Mouse (Mus musculus) liver, adult 2 months (tissue): ENCODE measurements around the gene Mrps34. TPM values are rescaled to one million over a fixed set of nuclear protein-coding genes. Genes with fewer than 3 reads are reported as not detected.

Experiments used
- DNase-seq: peaks from one replicate; pipeline ENCODE4 v3.0.0-alpha.2; 2011; ENCODE audit warnings: low read depth, low spot score; ENCODE audit errors: extremely low read depth
- H3K27ac ChIP-seq: fragments of 200-500 bp; replicated peaks from 2 replicates; pipeline ENCODE4 v1.5.1; 2012; ENCODE audit warnings: low read depth, mild to moderate bottlenecking, control low read depth, inconsistent platforms, low read length; ENCODE audit not compliant: insufficient read depth
- H3K27me3 ChIP-seq: fragments of 200-500 bp; 2 replicates; pipeline ENCODE4 v1.6.1; 2012; ENCODE audit warnings: mild to moderate bottlenecking, moderate library complexity, low read length, inconsistent platforms; ENCODE audit not compliant: control insufficient read depth, insufficient read depth
- H3K36me3 ChIP-seq: fragments of 200-500 bp; 2 replicates; pipeline ENCODE4 v1.6.1; 2012; ENCODE audit warnings: low read length, inconsistent platforms; ENCODE audit not compliant: control insufficient read depth, insufficient read depth
- H3K4me1 ChIP-seq: fragments of 200-500 bp; 2 replicates; pipeline ENCODE4 v1.6.1; 2011; ENCODE audit warnings: low read length; ENCODE audit not compliant: control insufficient read depth, insufficient read depth
- H3K4me3 ChIP-seq: fragments of 200-500 bp; 2 replicates; pipeline ENCODE4 v1.5.1; 2011; ENCODE audit warnings: low read depth, mild to moderate bottlenecking, control low read depth, low read length, moderate library complexity; ENCODE audit not compliant: insufficient read depth
- H3K79me2 ChIP-seq: fragments of 200-500 bp; 2 replicates; pipeline ENCODE4 v1.6.1; 2012; ENCODE audit warnings: inconsistent platforms, mild to moderate bottlenecking, low read length, moderate library complexity; ENCODE audit not compliant: control insufficient read depth, insufficient read depth
- H3K9ac ChIP-seq: fragments of 200-500 bp; 2 replicates; pipeline ENCODE4 v1.6.1; 2012; ENCODE audit warnings: low read depth, mild to moderate bottlenecking, control low read depth, inconsistent platforms, low read length
- CTCF ChIP-seq: fragments of 200-500 bp; IDR thresholded peaks from 2 replicates; pipeline ENCODE4 v1.5.1; 2011; ENCODE audit warnings: low read depth, low read length, control low read depth
- POLR2A ChIP-seq: fragments of 200-500 bp; IDR thresholded peaks from 2 replicates; pipeline ENCODE4 v1.6.1; 2011; ENCODE audit warnings: low read length, control low read depth; ENCODE audit not compliant: insufficient read depth; ENCODE audit errors: extremely low read depth
- WGBS: fragments of 180-500 bp; shearing (Covaris S2); methylation state at CpG from one replicate; pipeline ENCODE4 v1.1.7; 2018; 5-methylcytosine and 5-hydroxymethylcytosine counted together
- polyA plus RNA-seq: library from polyadenylated mRNA; depleted of rRNA; stranded (reverse); fragments of >200 nt; gene quantifications from 2 replicates; pipeline ENCODE4 v1.2.3, GENCODE M21; 2012; rRNA removed
- total RNA-seq: library from RNA; depleted of rRNA; stranded (reverse); fragments of >200 nt; gene quantifications from 2 replicates; pipeline ENCODE4 v1.2.3, GENCODE M21; 2014; rRNA removed

The Mrps34 gene
- total RNA-seq (47.5 and 53.7 TPM in 2 replicates), polyA plus RNA-seq (124 and 149 TPM in 2 replicates)

DNA sequence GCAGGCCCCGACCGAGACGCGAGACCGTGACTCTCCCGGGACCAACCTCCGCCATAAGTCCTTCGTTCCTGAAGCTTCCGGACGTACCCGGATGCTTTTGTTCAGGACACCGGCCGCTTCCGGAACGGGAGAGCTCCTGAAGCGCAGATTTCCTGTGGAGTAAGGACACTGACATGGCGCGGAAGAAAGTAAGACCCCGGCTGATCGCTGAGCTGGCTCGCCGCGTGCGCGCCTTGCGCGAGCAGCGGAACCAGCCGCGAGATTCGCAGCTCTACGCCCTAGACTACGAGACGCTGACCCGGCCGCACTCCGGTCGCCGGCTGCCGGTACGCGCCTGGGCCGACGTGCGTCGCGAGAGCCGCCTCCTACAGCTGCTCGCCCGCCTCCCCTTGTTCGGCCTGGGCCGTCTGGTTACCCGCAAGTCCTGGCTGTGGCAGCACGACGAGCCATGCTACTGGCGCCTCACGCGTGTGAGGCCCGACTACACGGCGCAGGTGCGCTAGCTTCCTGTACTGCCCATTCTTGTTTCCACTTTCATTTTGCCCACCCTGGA is at the start of gene Mrps34, which contains the start of gene Eme2:
Gene Mrps34 (plus strand): TSS at position 122 of the 553 bp plus-strand sequence.
Gene Eme2 (minus strand): TSS at position 93 of the 553 bp plus-strand sequence.
- Histone ChIP-seq H3K4me1 (peaks cover 20% of the 10 kb centered on the region), H3K4me3 (peak within 1 kb of the TSS; percentile 74), H3K27me3 (no peaks in the 10 kb centered on the region), H3K79me2 (peaks cover 17% of the 10 kb centered on the region; the same call in 1 of the 2 replicates), H3K9ac (peak within 1 kb of the TSS; percentile 90), H3K27ac (peak within 1 kb of the TSS; percentile 73), H3K36me3 (peaks cover 4% of the 10 kb centered on the region; the same call in 1 of the 2 replicates)
- peak; percentile 84 for DNase-seq
- TF ChIP-seq CTCF (no peak), POLR2A (peak; percentile 65; the same call in 1 of the 2 replicates)
- WGBS: under 1% methylated on average over 62 of the region's 62 CpGs

DNA sequence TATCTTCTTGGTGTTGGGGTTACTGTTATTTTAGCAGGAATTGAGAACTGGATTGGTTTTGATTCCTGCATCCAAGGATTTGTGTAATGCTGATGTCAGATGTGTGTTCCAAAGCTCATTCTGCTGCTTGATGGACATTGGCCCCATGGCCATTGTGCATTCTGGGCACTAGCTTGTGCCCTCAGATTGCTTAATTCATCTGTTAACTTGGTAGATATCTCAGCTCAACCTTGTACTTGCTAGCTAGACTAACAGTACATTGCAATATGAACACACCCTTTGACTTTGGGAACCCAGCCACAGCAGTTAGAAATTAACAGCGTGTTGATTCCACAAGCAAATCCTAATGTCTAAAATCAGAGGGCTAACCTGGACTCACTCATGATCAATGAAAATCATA is 47.5 kb upstream of the Mrps34 start:
- Histone ChIP-seq H3K4me3 (no peak overlapping the region), H3K27me3 (no peaks in the 10 kb centered on the region), H3K27ac (peak overlapping the region; percentile 91), H3K4me1 (peaks cover 4% of the 10 kb centered on the region), H3K36me3 (no peaks in the 10 kb centered on the region; the same call in 1 of the 2 replicates), H3K79me2 (peaks cover 13% of the 10 kb centered on the region; the same call in 1 of the 2 replicates), H3K9ac (no peak overlapping the region)
- peak; percentile 100 for DNase-seq
- WGBS: 15% methylated on average over 1 of the region's 1 CpGs
- TF ChIP-seq POLR2A: no peak
- TF ChIP-seq CTCF: no peak

DNA sequence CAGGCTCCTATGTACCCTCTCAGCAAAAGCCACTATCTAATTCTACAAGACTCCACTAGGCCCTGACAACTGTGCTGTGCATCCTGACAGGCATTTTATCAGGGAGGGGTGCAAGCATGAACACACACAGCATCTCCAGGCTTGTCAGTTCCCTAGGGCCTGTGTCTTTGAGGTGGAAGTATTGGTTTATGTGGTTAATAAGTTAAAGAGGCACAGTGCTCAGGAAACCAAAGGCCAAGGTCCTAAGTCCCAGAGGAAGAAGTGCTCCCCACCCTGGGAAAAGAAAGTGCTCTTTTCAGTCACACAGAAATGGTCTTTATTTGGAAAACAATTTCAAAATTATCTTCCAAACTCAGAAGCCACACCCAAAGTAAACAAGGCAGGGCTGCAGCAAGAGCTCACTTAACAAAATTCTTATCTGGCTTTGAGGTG is 46.3 kb upstream of the Mrps34 start:
- Histone ChIP-seq H3K27me3 (no peaks in the 10 kb centered on the region), H3K4me1 (peaks cover 7% of the 10 kb centered on the region), H3K79me2 (peaks cover 18% of the 10 kb centered on the region; the same call in 1 of the 2 replicates), H3K36me3 (peaks cover 7% of the 10 kb centered on the region), H3K9ac (peak overlapping the region; percentile 69), H3K27ac (peak overlapping the region; percentile 91), H3K4me3 (peak overlapping the region; percentile 75)
- TF ChIP-seq POLR2A: no peak
- no peak for TF ChIP-seq CTCF
- DNase-seq: peak; percentile 99

DNA sequence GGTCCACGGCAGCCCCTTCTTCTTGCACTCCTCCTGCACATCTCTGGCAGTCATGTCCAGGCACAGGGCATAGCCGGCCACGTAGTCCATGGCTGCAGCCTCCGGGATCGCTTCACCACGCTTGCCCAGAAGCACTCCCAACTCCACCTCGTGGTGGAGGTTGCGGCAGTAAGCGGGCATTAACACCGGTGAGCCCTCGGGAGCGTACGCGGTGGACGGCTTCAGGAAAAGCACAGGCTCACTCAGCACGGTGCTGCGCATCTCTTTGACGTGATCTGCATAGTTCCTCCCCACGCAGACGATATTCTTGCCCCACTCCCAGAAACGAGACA is 45.2 kb upstream of the Mrps34 start:
- Histone ChIP-seq H3K4me1 (peaks cover 7% of the 10 kb centered on the region), H3K9ac (peak overlapping the region; percentile 84), H3K27me3 (no peaks in the 10 kb centered on the region), H3K36me3 (peaks cover 15% of the 10 kb centered on the region), H3K27ac (peak overlapping the region; percentile 96), H3K4me3 (peak overlapping the region; percentile 75), H3K79me2 (peaks cover 18% of the 10 kb centered on the region; the same call in 1 of the 2 replicates)
- no peak for DNase-seq
- under 1% methylated on average over 21 of the region's 21 CpGs for WGBS
- TF ChIP-seq CTCF (peak; percentile 52), POLR2A (no peak)

DNA sequence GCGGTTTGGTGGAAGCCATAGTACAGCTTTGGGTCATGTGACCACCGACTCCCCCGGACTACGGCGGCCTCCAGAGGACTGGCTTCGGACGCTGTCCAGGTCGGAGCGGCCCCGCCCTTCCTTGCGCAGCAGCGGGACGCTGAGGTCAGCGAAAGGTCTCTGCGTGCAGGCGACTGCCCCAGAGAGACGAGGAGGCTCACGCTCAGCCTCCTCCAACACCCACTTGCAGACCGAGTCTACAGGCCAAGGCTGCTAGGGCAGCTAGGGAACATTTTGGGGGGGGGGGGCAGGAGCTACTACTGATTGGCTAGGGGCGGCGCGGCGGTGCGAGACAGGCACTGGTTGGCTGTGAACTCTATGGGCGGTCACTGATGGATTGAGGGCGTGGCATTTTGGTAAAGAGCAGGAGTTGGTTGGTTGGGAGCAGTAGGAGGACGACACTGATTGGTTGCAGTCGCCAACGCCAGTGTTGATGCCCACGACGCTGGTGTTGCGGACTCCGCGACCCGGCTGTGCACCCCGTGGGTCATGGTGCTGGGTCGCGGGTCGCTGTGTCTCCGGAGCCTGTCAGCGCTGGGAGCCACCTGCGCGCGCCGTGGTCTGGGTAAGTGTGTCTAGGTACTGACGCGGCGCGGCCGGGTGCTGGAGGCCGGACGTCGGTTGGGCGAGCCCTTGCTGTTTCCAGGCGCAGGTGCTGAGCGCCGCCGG is 44.7 kb upstream of the Mrps34 start, which contains the start of gene Fahd1:
Gene Fahd1 (minus strand): TSS at position 300 of the 708 bp plus-strand sequence.
- Histone ChIP-seq H3K27me3 (no peaks in the 10 kb centered on the region), H3K27ac (peak within 1 kb of the TSS; percentile 96), H3K9ac (peak within 1 kb of the TSS; percentile 96), H3K36me3 (peaks cover 19% of the 10 kb centered on the region), H3K79me2 (peaks cover 18% of the 10 kb centered on the region; the same call in 1 of the 2 replicates), H3K4me1 (peaks cover 7% of the 10 kb centered on the region), H3K4me3 (peak within 1 kb of the TSS; percentile 88)
- peak; percentile 97 for DNase-seq
- peak; percentile 95 for TF ChIP-seq POLR2A
- no peak for TF ChIP-seq CTCF
- WGBS: under 1% methylated on average over 58 of the region's 58 CpGs
